In genomic region chr13:95481428-95481827, GRCm38 (mm10) we compare ENCODE assay signal across 7 mouse cellular contexts. TPM values are rescaled to one million over a fixed set of nuclear protein-coding genes. Genes with fewer than 3 reads are reported as not detected.
DNase-seq lines count a peak whose midpoint lies in the region; ATAC-seq lines count a peak whose summit lies in the region.

No protein-coding gene starts in this region.

- no peak overlapping the region for H3K4me2 ChIP-seq in intestine, embryonic 15.5 days (replicated peaks)
- no peak overlapping the region for H3K4me2 ChIP-seq in midbrain, embryonic 16.5 days (ENCODE audit: low read length)

- DNase-seq in adipocyte (ENCODE audit: low spot score), result peak; percentile 77
- DNase-seq in cerebellum, postnatal 14 days, result peak; percentile 86 to 92
- peak; percentile 80 to 92 for DNase-seq in frontal cortex, postnatal 25 days (ENCODE audit: low spot score in 2 of 2)
- DNase-seq in left cerebral cortex, postnatal 14 days (ENCODE audit: low spot score in 2 of 2), result peak; percentile 82 to 88
- peak; percentile 43 to 76 for DNase-seq in spleen, adult 18-20 months

- no peaks in the 10 kb centered on the region for H3K9me3 ChIP-seq in intestine, embryonic 15.5 days
- no peaks in the 10 kb centered on the region for H3K9me3 ChIP-seq in midbrain, embryonic 16.5 days (replicated peaks; ENCODE audit: control insufficient read depth, low read length, poor library complexity, severe bottlenecking)

- no peaks in the 10 kb centered on the region for H3K4me1 ChIP-seq in intestine, embryonic 15.5 days (replicated peaks)
- no peaks in the 10 kb centered on the region for H3K4me1 ChIP-seq in midbrain, embryonic 16.5 days (ENCODE audit: control insufficient read depth, insufficient read depth, low read length)

- H3K36me3 ChIP-seq in intestine, embryonic 15.5 days, result no peaks in the 10 kb centered on the region
- H3K36me3 ChIP-seq in midbrain, embryonic 16.5 days (ENCODE audit: control insufficient read depth, insufficient read depth, low read length), result no peaks in the 10 kb centered on the region

- intact Hi-C loops in left cerebral cortex, postnatal 14 days (cut with DNase I), result loop anchor here (1.0 kb wide), 1 partner anchor 91 kb away; no protein-coding TSS in a partner anchor

- 10% methylated on average over 4 of the region's 4 CpGs for WGBS in intestine, embryonic 15.5 days
- WGBS in midbrain, embryonic 16.5 days, result 6% methylated on average over 4 of the region's 4 CpGs

- H3K4me3 ChIP-seq in intestine, embryonic 15.5 days (replicated peaks), result no peak overlapping the region
- H3K4me3 ChIP-seq in midbrain, embryonic 16.5 days (ENCODE audit: low read depth, low read length), result no peak overlapping the region

- H3K27ac ChIP-seq in intestine, embryonic 15.5 days, result no peak overlapping the region
- H3K27ac ChIP-seq in midbrain, embryonic 16.5 days (ENCODE audit: low read length), result no peak overlapping the region

- peak; percentile 68 for ATAC-seq in intestine, embryonic 15.5 days
- ATAC-seq in midbrain, embryonic 16.5 days, result peak; percentile 73; the same call in 1 of the 2 replicates

- no peaks in the 10 kb centered on the region for H3K27me3 ChIP-seq in intestine, embryonic 15.5 days (replicated peaks)
- no peaks in the 10 kb centered on the region for H3K27me3 ChIP-seq in midbrain, embryonic 16.5 days (ENCODE audit: control insufficient read depth, insufficient read depth, low read depth, low read length)

- H3K9ac ChIP-seq in intestine, embryonic 15.5 days, result no peak overlapping the region
- H3K9ac ChIP-seq in midbrain, embryonic 16.5 days (ENCODE audit: low read depth, low read length), result no peak overlapping the region

RNA-seq across cellular contexts. Expression of gene S100z, which starts 2.9 kb away (rescaled TPM):
- 0.43 and 0.51 TPM in 2 replicates for polyA plus RNA-seq in intestine, embryonic 15.5 days (2015; fragmentation: Nextera tagmentation; extraction: Ambion mirVana)
- total RNA-seq in left cerebral cortex, postnatal 14 days (2021), result not detected
- polyA plus RNA-seq in midbrain, embryonic 16.5 days (2015; fragmentation: Nextera tagmentation; extraction: Ambion mirVana), result not detected in 2 replicates

RNA-seq across cellular contexts. Expression of gene Crhbp, which starts 36.7 kb away (rescaled TPM):
- polyA plus RNA-seq in intestine, embryonic 15.5 days (2015; fragmentation: Nextera tagmentation; extraction: Ambion mirVana), result 0.15 and 0.24 TPM in 2 replicates
- total RNA-seq in left cerebral cortex, postnatal 14 days (2021), result 10 to 100 TPM; 16.8 to 20.2 TPM
- polyA plus RNA-seq in midbrain, embryonic 16.5 days (2015; fragmentation: Nextera tagmentation; extraction: Ambion mirVana), result 2.9 and 3.7 TPM in 2 replicates

RNA-seq across cellular contexts. Expression of gene F2rl1, which starts 43.6 kb away (rescaled TPM):
- polyA plus RNA-seq in intestine, embryonic 15.5 days (2015; fragmentation: Nextera tagmentation; extraction: Ambion mirVana), result 15.3 and 15.5 TPM in 2 replicates
- under 1 TPM; 0.27 to 0.46 TPM for total RNA-seq in left cerebral cortex, postnatal 14 days (2021)
- 0.09 and 0.26 TPM in 2 replicates for polyA plus RNA-seq in midbrain, embryonic 16.5 days (2015; fragmentation: Nextera tagmentation; extraction: Ambion mirVana)

Comparison
In these comparisons a context has a peak if more than half of its experiments do, and no peak if none do; other contexts are left out.
1. RNA of gene F2rl1, which starts 43.6 kb away (polyA plus RNA-seq): 15.3 to 15.5 TPM in intestine, embryonic 15.5 days; 0.09 to 0.26 TPM in midbrain, embryonic 16.5 days; every median in the first group is over 10 times any median in the second.
2. Peak in every context shown above with its lines, with median percentiles within 50 percentile points of each other: DNase-seq.